Mouse (Mus musculus): ENCODE results near the gene Nck2. TPM values are rescaled to one million over a fixed set of nuclear protein-coding genes. Genes with fewer than 3 reads are reported as not detected.

Gene Nck2
- total and polyA plus RNA-seq, 2 experiments from 2014 or later, result 17.7 to 49.7 TPM

GRCm38 (mm10) chr1:43470421-43471179 lies 26.2 kb downstream of the Nck2 start:
- Histone ChIP-seq H3K9me3 (replicated peaks; ENCODE audit: control insufficient read depth, low read length) (no peaks in the 10 kb centered on the region), H3K27me3 (ENCODE audit: control insufficient read depth, insufficient read depth, low read length) (no peaks in the 10 kb centered on the region), H3K4me1 (ENCODE audit: control insufficient read depth, insufficient read depth) (peaks cover 60% of the 10 kb centered on the region), H3K27ac (ENCODE audit: low read depth) (no peak overlapping the region), H3K36me3 (replicated peaks; ENCODE audit: control insufficient read depth, insufficient read depth, low read length) (no peaks in the 10 kb centered on the region), H3K4me3 (ENCODE audit: low read depth, low read length) (no peak overlapping the region), H3K9ac (replicated peaks; ENCODE audit: low read depth, low read length) (no peak overlapping the region), H3K4me2 (ENCODE audit: low read depth, low read length) (no peak overlapping the region)
- DNase-seq (ENCODE audit: low spot score) (no peak), ATAC-seq (ENCODE audit: insufficient read depth, low read depth) (no peak)
- TF ChIP-seq CTCF (IDR thresholded peaks at IDR 0.05; ENCODE audit: low read depth), result no peak
- TF ChIP-seq EP300 (IDR thresholded peaks at IDR 0.05; ENCODE audit: low read depth), result no peak
- WGBS, result 81% methylated on average over 10 of the region's 10 CpGs

- Histone ChIP-seq H3K9ac (replicated peaks; ENCODE audit: low read depth, low read length) (no peak overlapping the region), H3K4me2 (ENCODE audit: low read depth, low read length) (no peak overlapping the region), H3K9me3 (replicated peaks; ENCODE audit: control insufficient read depth, low read length) (no peaks in the 10 kb centered on the region), H3K4me1 (ENCODE audit: control insufficient read depth, insufficient read depth) (peaks cover 53% of the 10 kb centered on the region), H3K36me3 (replicated peaks; ENCODE audit: control insufficient read depth, insufficient read depth, low read length) (no peaks in the 10 kb centered on the region), H3K27me3 (ENCODE audit: control insufficient read depth, insufficient read depth, low read length) (no peaks in the 10 kb centered on the region), H3K27ac (ENCODE audit: low read depth) (no peak overlapping the region), H3K4me3 (ENCODE audit: low read depth, low read length) (no peak overlapping the region)
- DNase-seq (ENCODE audit: low spot score) (no peak), ATAC-seq (ENCODE audit: insufficient read depth, low read depth) (no peak)
- WGBS, result 81% methylated on average over 4 of the region's 4 CpGs
- TF ChIP-seq EP300 (IDR thresholded peaks at IDR 0.05; ENCODE audit: low read depth) (no peak), CTCF (IDR thresholded peaks at IDR 0.05; ENCODE audit: low read depth) (no peak)
Observed at GRCm38 (mm10) chr1:43471180-43472045, 27.0 kb downstream of the Nck2 start.

GRCm38 (mm10) chr1:43472046-43472649 lies 27.8 kb downstream of the Nck2 start:
- Histone ChIP-seq H3K9ac (replicated peaks; ENCODE audit: low read depth, low read length) (no peak overlapping the region), H3K9me3 (replicated peaks; ENCODE audit: control insufficient read depth, low read length) (no peaks in the 10 kb centered on the region), H3K4me3 (ENCODE audit: low read depth, low read length) (no peak overlapping the region), H3K4me2 (ENCODE audit: low read depth, low read length) (no peak overlapping the region), H3K4me1 (ENCODE audit: control insufficient read depth, insufficient read depth) (peaks cover 46% of the 10 kb centered on the region), H3K27ac (ENCODE audit: low read depth) (no peak overlapping the region), H3K36me3 (replicated peaks; ENCODE audit: control insufficient read depth, insufficient read depth, low read length) (no peaks in the 10 kb centered on the region), H3K27me3 (ENCODE audit: control insufficient read depth, insufficient read depth, low read length) (no peaks in the 10 kb centered on the region)
- whole genome bisulfite sequencing, result 68% methylated on average over 8 of the region's 8 CpGs
- ATAC-seq (ENCODE audit: insufficient read depth, low read depth) (no peak), DNase-seq (ENCODE audit: low spot score) (no peak)
- no peak for TF ChIP-seq EP300 (IDR thresholded peaks at IDR 0.05; ENCODE audit: low read depth)
- TF ChIP-seq CTCF (IDR thresholded peaks at IDR 0.05; ENCODE audit: low read depth), result no peak

DNA sequence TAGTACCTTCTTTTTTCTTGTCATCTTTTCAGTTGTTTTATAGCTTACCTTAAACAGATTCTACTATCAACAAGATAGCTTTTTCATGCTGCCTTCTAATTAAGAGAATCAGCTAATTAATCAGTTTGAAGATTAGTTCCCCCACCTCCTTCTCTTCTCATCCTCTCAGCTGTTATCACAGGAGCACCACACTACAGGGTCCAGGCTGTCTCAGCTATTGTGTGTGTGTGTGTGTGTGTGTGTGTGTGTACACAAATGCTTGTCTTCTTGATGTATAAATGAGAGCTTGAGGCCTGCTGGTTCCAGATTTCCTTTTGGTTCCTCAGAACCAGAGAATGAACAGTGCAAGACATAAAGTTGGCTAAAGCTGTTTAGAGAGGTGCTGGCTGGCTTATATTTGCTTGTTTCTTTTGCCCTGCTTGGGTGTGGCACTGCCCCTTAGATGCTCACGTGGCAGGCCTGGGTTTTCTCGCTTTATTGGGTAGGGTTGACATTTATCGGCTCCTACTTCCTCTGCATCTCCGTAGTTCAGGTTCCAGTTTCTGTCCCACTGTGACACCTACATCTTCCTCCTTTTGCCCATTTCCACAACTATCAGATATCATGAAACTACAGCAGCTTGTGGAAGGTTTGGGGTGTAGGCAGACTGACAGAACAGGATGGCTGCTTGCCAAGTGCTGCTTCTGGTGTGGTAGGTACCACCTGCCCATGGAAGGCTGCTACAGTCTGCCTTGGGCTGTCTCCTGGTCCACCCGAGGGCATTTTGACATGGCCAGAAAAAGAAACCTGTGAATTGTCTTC lies 29.6 kb downstream of the Nck2 start:
- DNase-seq (ENCODE audit: low spot score) (no peak), ATAC-seq (ENCODE audit: insufficient read depth, low read depth) (peak; percentile 8; the same call in 1 of the 2 replicates)
- no peaks in the 10 kb centered on the region for H3K36me3 ChIP-seq (replicated peaks; ENCODE audit: control insufficient read depth, insufficient read depth, low read length)
- no peaks in the 10 kb centered on the region for H3K9me3 ChIP-seq (replicated peaks; ENCODE audit: control insufficient read depth, low read length)
- 0 out of 2 replicates have a peak overlapping the region, but pooled peaks have one; percentile 2 for H3K9ac ChIP-seq (replicated peaks; ENCODE audit: low read depth, low read length)
- no peaks in the 10 kb centered on the region for H3K27me3 ChIP-seq (ENCODE audit: control insufficient read depth, insufficient read depth, low read length)
- 49% methylated on average over 5 of the region's 5 CpGs for WGBS
- peak overlapping the region; percentile 11; the same call in 1 of the 2 replicates for H3K4me2 ChIP-seq (ENCODE audit: low read depth, low read length)
- H3K27ac ChIP-seq (ENCODE audit: low read depth), result peak overlapping the region; percentile 64
- H3K4me3 ChIP-seq (ENCODE audit: low read depth, low read length), result no peak overlapping the region
- TF ChIP-seq CTCF (IDR thresholded peaks at IDR 0.05; ENCODE audit: low read depth) (no peak), EP300 (IDR thresholded peaks at IDR 0.05; ENCODE audit: low read depth) (no peak)
- H3K4me1 ChIP-seq (ENCODE audit: control insufficient read depth, insufficient read depth), result peaks cover 31% of the 10 kb centered on the region
